Mouse (Mus musculus) mature B cell (primary cell): ENCODE results near the gene Trp63.

Source experiments
- in situ Hi-C: fragments of 300-500 bp; cut with MboI; formaldehyde crosslinking; loops from 2 replicates; pipeline ENCODE4 v1.14.3; 2019

Gene Trp63

DNA sequence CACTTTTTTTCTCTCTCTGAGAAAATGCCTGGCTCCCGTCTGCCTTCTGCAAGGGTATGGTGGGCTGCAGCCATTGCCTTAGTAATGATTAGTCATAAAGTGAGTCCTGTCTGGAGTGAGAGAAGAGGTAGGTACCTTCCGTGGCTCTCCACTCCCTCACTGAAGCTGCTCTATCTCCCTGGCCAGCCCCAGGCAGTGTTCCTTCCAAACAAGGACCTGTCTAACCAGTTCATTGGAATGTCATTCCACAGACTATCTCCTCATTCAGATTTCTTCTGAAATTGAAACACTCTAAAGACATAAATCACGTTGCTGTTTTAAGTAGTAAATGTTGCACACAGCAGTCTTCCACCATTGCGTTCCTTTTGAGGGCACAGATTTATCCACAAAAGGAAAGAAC is 96.4 kb downstream of the Trp63 start:
- in situ Hi-C loops = no loop called here

- in situ Hi-C loops = no loop called here
Measured at GRCm38 (mm10) chr16:25784246-25784645, 100.7 kb downstream of the Trp63 start.

DNA sequence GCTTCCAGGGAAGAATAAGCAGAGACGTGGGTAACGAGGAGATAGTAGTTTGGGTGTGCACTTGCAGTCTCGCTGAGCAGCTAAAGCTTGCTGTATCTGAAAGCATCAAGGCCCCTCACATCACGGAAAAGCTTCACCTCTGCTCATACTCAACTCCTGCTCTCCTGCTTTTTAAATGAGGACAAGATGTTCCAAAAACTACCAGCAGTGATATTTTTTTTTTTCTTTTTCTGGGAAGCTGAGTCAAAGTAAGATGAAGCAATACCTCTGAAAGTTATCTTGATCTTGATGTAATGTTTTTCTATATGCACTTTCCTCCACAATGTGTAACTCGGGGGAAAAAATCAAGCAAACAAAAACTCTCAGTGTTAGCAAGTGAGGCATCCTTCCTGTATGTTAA is 102.9 kb downstream of the Trp63 start:
- in situ Hi-C loops = no loop called here

GRCm38 (mm10) chr16:25792640-25793266 is 109.2 kb downstream of the Trp63 start:
- in situ Hi-C loops = no loop called here

GRCm38 (mm10) chr16:25797732-25798294 is 114.2 kb downstream of the Trp63 start:
- in situ Hi-C loops = no loop called here

DNA sequence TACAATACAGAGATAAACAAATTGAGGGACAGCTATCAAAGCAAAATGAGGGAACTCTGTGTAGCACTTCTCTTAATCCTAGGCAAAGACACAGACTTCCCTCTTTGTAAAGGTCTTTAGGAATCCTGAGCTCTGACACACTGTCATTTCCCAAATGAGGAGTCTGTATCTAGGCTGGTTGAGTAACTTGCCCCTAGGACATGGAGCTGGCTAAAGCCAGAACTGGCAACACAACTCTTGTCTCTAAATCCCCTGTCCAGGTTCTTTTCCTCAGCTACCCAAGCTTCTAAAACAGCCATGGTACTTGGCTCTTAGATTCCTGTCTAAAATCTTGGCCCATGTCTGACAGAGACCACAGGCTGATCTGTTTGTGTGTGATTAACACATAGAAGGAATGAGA is 116.1 kb downstream of the Trp63 start:
- in situ Hi-C loops = no loop called here

DNA sequence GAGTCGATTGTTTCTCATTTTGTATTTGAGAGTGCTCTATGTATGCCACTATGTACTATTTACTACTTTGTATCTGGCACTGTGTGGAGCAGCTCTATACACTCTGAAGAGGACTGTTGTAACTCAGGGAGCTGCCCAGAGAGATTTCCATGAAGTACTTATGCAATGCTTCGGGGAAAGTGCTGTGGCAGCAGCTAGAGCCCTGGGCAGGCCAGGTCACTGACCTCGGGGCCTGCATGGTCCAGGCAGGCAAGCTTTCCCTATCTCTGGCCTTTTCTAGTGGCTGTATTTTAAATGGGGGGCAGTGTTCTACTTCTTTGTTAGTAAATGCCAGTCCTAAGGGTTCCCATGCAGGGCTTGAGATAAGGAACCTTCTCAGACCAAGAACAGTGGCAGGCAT is 121.4 kb downstream of the Trp63 start:
- in situ Hi-C loops = no loop called here

GRCm38 (mm10) chr16:25807116-25807515 is 123.6 kb downstream of the Trp63 start:
- in situ Hi-C loops = no loop called here

- in situ Hi-C loops = no loop called here
Measured at GRCm38 (mm10) chr16:25817753-25818624, 134.4 kb downstream of the Trp63 start.

DNA sequence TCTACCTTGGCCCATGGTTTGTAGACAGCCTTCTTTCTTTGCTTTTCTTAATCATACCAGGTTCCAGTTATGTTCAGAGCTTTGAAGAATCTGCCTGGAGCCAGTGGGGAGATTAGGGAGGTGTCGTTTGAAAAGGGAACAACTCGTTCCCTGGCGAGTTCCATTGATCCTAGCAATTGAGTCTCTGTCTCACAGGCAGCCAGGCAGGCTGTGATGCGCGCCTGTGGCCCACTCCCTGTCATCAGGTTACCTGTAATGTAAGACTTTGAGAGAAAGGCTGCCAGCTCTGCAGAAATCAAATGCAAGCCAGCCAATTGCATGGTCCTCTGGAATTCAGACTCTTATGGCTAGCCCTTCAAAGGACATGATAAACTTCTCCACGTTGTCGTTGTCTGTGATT is 142.5 kb downstream of the Trp63 start:
- in situ Hi-C loops = no loop called here

DNA sequence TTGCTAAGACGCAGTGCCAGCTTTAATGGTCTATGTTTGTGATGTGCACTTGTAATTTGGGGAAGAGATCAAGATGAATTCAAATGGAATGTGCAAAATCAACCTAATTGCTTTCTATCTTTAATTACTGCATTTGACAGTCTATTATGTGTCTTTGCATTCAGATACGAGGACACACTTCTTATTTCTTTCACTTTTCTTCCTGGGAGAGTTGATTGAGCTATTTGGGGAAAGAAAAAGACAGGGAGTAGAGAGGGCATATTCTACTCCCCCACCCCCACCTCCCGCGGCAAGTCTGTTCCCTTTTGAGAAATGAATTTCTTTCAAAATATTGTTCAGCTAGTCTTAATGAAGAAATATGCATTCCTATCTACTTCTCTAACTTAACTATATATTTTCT is 149.0 kb downstream of the Trp63 start:
- in situ Hi-C loops = no loop called here

GRCm38 (mm10) chr16:25835301-25835700 is 151.7 kb downstream of the Trp63 start:
- in situ Hi-C loops = no loop called here

DNA sequence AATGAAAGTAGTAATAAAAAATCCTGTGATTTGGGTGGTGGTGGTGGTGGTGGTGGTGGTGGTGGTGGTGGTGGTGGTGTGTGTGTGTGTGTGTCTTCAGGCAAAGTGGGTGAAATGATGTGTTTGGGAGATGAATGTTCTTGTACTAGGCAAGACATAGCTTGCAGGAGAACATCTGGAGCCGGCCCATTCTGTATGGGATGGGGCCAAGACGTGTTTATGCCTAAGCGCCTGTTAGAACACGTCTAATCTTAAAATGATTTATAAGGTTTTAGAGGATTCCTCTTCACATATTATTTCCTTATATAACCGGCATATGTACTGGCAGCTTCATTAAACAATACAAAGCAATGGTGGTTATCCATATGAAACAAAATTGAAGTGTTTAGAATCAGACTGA is 152.2 kb downstream of the Trp63 start:
- in situ Hi-C loops = no loop called here

DNA sequence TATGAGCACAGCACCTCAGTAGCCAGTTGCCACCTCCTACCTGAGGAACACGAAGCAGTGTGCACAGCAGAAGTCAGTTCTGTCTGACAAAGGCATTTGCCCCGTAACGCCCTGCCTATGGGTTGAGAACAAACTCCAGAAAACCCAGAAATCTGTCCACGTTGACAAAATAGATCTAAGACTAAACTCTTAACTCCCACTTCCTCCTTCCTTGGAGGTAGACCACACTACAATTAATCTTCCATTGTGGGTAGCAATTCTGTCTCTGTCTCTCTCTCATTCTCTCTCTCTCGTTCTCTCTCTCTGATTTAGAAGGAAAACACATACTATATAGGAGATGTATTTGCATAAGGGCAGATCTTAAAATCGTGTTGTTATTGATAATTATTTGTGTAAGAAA is 159.4 kb downstream of the Trp63 start:
- in situ Hi-C loops = no loop called here

GRCm38 (mm10) chr16:25843625-25844024 is 160.1 kb downstream of the Trp63 start:
- in situ Hi-C loops = no loop called here

- in situ Hi-C loops = no loop called here
Measured at GRCm38 (mm10) chr16:25846611-25847010, 163.0 kb downstream of the Trp63 start.

- in situ Hi-C loops = no loop called here
Measured at GRCm38 (mm10) chr16:25848474-25848873, 164.9 kb downstream of the Trp63 start.

- in situ Hi-C loops = no loop called here
Measured at GRCm38 (mm10) chr16:25849593-25850464, 166.3 kb downstream of the Trp63 start.

- in situ Hi-C loops = no loop called here
Measured at GRCm38 (mm10) chr16:25860731-25861505, 177.4 kb downstream of the Trp63 start.

DNA sequence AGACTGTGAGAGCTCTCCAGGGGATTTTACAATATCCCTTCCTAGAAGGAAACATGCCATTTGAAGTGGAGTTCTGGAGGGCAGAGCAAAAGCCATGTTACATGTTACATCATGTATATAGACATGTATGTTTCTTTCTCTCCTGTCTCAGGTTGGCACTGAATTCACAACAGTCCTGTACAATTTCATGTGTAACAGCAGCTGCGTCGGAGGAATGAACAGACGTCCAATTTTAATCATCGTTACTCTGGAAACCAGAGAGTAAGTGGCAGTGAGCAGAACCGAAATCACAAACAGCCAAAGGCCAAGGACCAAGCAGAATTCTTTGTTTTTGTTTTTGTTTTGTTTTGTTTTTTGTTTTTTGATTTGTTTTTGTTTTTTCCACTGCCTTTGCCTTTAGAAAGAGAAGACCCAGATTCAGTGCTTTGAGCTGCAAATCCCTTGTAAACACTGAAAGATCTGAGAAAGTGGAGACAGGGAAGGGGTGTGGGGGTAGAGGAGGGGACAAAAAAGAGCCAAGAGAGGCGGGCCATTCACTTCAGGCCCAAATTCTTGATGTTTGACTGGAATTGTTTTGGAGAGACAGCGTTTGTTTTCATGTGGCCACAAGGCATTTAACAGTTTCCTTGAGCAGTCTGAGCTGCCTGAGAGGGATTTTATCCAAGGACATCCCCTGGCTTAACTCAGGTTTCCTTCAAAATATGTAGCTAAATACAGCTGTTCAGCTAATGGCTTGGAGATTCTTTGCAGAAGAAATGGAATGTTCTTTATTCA is 181.7 kb downstream of the Trp63 start:
- in situ Hi-C loops = no loop called here

DNA sequence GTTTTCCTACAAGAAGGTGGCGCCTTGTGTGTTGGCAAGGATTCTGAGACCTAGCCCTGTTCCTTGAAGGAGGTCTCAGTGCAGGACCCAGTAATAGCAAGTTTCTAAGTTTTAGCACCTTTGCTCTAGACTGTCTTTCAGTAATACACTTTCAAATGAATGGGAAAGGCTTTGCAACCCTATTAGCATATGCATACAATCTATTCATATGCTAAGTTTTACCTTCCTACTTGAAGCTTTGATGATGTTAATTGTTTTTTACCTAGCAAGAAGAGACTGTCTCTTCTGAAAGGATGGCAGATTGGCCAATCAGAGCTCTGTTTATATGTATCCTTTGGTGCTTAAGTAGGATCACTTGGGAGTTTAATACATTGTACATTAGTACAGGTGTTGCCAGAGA is 187.9 kb downstream of the Trp63 start:
- in situ Hi-C loops = no loop called here
